Mouse (Mus musculus) mouse embryonic stem cell (cell line): Measurements from ENCODE around the gene Olfr1404.

Source experiments
- in situ Hi-C, 2 experiments: fragments of 300-500 bp; cut with MboI; formaldehyde crosslinking; loops; 1 replicate in 1 of 2; 3 replicates in 1 of 2; pipeline ENCODE4 v1.14.3; 2019 to 2020; ENCODE audit warnings: low sequenced_read_pairs in 2 of 2, low pct_unique_long_range_greater_than_20kb in 1 of 2, mixed read lengths in 1 of 2; ENCODE audit not compliant: unreplicated experiment in 1 of 2

Gene Olfr1404

GRCm38 (mm10) chr1:173212092-173212491 lies at the start of gene Olfr1404:
Gene Olfr1404, plus strand, starts transcription at chr1:173212392.
- in situ Hi-C loops = no loop called here

DNA sequence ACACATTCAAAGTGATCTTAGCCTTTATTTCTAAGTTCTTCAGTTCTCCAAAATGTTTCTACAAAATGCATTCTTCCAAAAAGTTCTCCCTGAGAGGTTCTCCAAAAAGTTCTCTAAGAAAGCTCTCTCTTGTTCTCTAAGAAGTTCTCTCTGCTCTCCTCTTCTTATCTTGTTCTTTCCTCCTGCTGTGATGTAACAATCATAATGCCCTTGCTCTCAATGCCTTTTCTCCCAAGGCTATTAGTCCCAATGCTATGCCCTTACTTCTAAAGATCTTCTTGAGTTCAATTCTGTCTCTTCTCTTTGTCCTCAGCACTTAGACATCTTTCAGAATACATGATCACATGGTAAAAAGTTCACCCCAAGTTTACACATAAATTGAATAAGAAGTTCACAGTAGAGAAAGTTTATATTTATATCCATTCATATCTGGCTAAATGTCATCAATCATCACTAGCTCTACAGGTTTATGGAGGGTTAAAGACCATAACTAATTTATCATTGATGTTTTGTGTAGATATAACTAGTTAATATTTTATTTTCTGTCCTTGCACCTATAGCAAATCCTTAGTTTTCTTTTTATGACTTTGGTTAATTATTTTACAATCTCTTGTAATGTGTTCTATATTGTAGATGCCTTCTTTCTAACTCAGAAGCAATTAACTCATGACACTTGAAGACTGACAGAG lies 37.9 kb upstream of the Olfr1404 start:
- in situ Hi-C loops = no loop called here

DNA sequence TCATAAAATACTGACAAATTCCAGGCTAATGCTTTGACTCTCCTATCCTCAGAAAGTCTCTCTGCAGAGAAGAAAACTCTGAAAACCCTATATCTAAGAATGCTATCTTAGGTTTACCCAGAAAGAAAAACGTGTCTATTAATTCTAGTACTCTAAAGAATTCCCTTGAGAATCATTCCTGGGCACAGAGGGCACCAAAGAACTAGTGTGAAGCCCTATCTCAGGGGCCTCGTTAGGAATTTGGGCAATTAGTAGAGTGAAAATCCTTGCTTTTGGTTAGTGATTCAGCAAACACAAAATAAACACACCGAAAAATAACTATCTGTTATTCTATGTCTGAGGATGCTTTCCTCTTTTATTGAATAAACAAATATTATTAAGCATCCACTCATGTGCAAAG lies 21.7 kb upstream of the Olfr1404 start, which contains the start of gene Olfr1406:
Olfr1406 (minus strand) TSS at position 101 of the 400 bp plus-strand sequence.
- in situ Hi-C loops = no loop called here

- in situ Hi-C loops = no loop called here
These were observed 20.1 kb upstream of the Olfr1404 start for GRCm38 (mm10) chr1:173192059-173192458.

DNA sequence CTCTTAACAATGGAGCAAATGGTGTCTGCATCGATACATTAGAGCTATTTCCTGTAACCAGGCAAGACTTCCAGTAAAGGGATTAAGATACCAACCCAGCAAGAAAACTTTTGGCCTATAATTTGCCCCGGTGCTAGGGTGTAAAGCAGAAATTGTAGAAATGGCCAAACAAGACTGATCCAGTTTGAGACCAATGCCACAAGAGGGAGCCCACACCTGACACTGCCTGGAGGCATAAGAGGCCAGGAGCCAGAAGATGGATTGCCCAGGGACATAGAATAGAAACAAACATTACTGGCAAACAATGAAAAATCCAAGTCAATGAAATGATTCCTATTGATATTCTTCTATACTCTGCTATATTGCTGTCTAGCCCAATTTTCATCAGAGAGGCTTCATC lies 15.8 kb upstream of the Olfr1404 start:
- in situ Hi-C loops = no loop called here

DNA sequence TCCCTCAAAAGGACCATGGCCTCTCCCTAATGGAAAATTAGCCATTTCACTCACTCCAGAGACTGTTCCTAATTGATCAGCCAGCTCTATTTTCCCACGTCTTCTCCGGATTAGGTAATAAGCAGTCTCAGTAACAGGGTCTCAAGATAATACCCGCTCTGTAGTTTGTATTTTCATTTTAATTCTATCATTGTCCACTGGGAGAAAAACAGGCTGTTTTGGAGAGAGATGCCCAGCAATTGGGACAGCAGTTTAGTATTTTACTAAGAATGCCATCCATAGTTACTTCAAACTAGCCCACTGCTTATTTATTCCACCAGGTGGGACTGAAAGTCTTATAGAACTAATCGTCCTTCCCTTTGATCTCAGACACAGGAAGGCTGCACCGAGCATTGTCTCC lies 14.7 kb upstream of the Olfr1404 start, which contains the start of gene Olfr218:
Olfr218 (plus strand) TSS at position 301 of the 400 bp plus-strand sequence.
- in situ Hi-C loops = no loop called here

DNA sequence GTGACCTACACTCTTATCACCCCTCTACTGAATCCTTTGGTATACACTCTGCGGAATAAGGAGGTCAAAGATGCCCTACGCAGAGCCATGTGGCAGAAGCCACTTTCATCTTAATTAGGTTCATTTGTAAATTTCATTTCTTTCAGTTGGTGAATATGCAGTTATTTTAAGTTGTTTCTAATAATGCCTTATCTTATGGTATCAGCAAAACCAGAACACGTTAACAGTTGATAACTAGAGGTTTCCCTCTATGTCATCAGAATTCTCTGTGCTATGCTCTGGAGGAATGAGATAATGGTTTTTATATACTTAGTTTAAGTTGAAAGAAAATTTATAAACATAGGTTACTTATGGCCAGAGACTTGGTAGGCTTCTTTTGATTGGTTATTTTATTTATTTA lies 4.3 kb downstream of the Olfr1404 start:
- in situ Hi-C loops = loop anchor here in 1 of 2 experiments (5.0 kb wide), 1 partner anchor 384 kb away; no protein-coding TSS in a partner anchor

DNA sequence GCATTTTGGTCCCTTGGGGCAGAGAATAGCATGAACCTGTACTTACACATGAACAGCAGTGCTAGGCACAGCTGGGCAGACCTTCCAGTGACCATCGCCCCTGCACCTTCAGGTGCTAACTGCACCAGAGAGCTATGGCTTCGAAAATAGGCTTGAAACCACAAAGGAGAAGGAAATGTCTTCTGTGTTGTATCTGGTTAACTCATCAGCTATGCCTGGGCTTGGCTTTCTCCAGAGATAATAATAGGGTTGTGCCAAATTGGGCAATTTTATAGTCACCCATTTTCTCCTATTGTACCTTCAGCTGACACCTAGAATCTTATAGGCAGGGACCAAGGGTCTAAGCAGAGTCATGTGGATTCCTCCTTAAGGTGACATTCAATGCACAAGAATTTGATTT lies 14.9 kb downstream of the Olfr1404 start, which contains the start of gene Fcer1a:
Fcer1a (minus strand) TSS at position 134 of the 400 bp plus-strand sequence.
- in situ Hi-C loops = no loop called here

DNA sequence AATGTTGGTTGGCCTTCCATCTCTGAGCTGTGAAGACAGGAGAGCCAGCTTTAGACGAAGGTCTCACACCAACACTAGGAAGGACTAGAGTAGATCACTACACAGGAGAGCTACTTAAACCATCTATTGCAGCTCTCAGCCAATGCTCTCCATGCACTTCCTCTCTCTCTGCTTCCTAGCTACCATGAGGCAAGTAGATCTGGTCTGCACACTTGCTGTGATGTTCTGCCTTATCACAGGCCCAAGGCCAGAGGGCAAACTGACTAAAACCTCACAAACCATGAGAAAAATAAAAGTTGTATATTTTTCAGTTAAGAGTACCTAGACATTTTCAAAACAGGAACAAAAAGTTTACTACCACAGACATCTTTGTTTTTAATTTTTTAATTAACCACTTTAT lies 24.8 kb downstream of the Olfr1404 start:
- in situ Hi-C loops = loop anchor here (10.0 kb wide), 1 partner anchor 1118 kb away; no protein-coding TSS in a partner anchor

GRCm38 (mm10) chr1:173249888-173250287 lies 37.7 kb downstream of the Olfr1404 start:
- in situ Hi-C loops = no loop called here

- in situ Hi-C loops = no loop called here
These were observed 53.5 kb downstream of the Olfr1404 start, which contains the start of gene Olfr418 for GRCm38 (mm10) chr1:173265701-173266100. Gene Olfr418, plus strand, starts transcription at chr1:173266001.
